Comparison of ENCODE assay signal across 9 mouse cellular contexts in the genomic region with DNA sequence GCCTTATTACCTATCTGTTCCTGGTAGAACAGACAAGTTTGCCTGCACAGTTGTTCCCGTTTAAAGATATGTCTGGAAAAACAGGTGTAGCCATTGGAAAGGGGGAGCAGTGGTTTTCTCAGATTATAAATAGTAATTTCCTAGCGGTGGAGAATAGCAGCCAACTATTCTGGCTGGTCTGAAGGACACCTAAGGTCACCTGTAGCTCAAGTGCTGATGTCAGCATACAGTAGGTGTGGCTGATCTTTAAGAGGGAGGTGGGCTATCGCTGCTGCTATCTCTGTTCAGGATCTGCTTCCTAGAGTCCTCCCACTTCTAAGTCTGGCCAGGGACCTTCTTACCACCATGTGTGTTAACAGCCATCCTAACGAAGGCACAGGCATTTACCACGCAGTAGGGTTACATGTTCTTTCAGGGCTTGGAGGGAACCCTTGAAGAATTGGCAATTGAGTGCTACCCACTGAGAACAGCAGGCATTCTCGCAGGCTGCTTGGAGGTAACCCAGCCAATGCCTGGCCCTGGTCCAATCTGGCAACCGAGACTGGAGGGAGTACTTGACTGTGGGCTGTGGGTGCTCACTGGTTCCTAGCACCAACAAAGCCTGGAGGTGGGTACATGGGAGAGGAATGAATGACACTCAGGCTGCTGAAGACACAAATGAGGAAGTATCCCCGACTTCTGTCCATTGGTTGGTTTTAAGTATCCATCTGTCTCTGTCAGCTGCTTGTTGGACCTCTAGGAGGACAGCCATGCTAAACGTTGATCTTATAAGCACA. TPM values are rescaled to one million over a fixed set of nuclear protein-coding genes. Genes with fewer than 3 reads are reported as not detected.
DNase-seq lines count a peak whose midpoint lies in the region; ATAC-seq and TF ChIP-seq lines count a peak whose summit lies in the region.
"Had no signal": no experiment of that assay in that cellular context is flagged by ENCODE, and none has a peak within 500 bp of the region (broad histone marks: within the 10 kb centered on the region; RNA-seq: fewer than 3 reads in every experiment).

No protein-coding gene starts in this region.

- no peak overlapping the region for H3K4me2 ChIP-seq in hindbrain, postnatal 0 days (ENCODE audit: low read depth, low read length)
- no peak overlapping the region for H3K4me2 ChIP-seq in hindbrain, embryonic 14.5 days (replicated peaks)
- no peak overlapping the region for H3K4me2 ChIP-seq in hindbrain, embryonic 11.5 days (replicated peaks; ENCODE audit: low read depth, low read length)
- H3K4me2 ChIP-seq: liver, embryonic 15.5 days had no signal

- 49% methylated on average over 9 of the region's 9 CpGs for WGBS in hindbrain, postnatal 0 days
- 68% methylated on average over 9 of the region's 9 CpGs for WGBS in hindbrain, embryonic 14.5 days
- WGBS in heart, adult 2 months: 38% methylated on average over 9 of the region's 9 CpGs
- 85% methylated on average over 9 of the region's 9 CpGs for WGBS in hindbrain, embryonic 11.5 days

- TF ChIP-seq EP300 in heart, adult 2 months (IDR thresholded peaks at IDR 0.05; ENCODE audit: insufficient read depth, low read depth, low read length): no peak

- no peaks in the 10 kb centered on the region for H3K4me1 ChIP-seq in hindbrain, postnatal 0 days (ENCODE audit: insufficient read depth, low read length)
- H3K4me1 ChIP-seq in hindbrain, embryonic 14.5 days (replicated peaks; ENCODE audit: control insufficient read depth, insufficient read depth, low read length): no peaks in the 10 kb centered on the region
- H3K4me1 ChIP-seq in heart, adult 2 months (ENCODE audit: control insufficient read depth, insufficient read depth, low read length): peaks cover 4% of the 10 kb centered on the region
- no peaks in the 10 kb centered on the region for H3K4me1 ChIP-seq in hindbrain, embryonic 11.5 days (replicated peaks; ENCODE audit: control insufficient read depth, insufficient read depth, low read length)

- H3K79me2 ChIP-seq in heart, adult 2 months (replicated peaks; ENCODE audit: control insufficient read depth, insufficient read depth, low read length): no peaks in the 10 kb centered on the region

- intact Hi-C loops in heart, adult 2 months (cut with DNase I): no loop called here

- no peaks in the 10 kb centered on the region for H3K36me3 ChIP-seq in hindbrain, postnatal 0 days (ENCODE audit: insufficient read depth, low read length)
- no peaks in the 10 kb centered on the region for H3K36me3 ChIP-seq in hindbrain, embryonic 14.5 days (replicated peaks; ENCODE audit: control insufficient read depth, insufficient read depth)
- H3K36me3 ChIP-seq in heart, adult 2 months (ENCODE audit: control insufficient read depth, insufficient read depth, low read length): no peaks in the 10 kb centered on the region
- H3K36me3 ChIP-seq in hindbrain, embryonic 11.5 days (ENCODE audit: control insufficient read depth, insufficient read depth, low read length): no peaks in the 10 kb centered on the region
- H3K36me3 ChIP-seq: liver, embryonic 15.5 days had no signal

- no peak overlapping the region for H3K27ac ChIP-seq in hindbrain, postnatal 0 days
- H3K27ac ChIP-seq in hindbrain, embryonic 14.5 days: no peak overlapping the region
- no peak overlapping the region for H3K27ac ChIP-seq in heart, adult 2 months
- H3K27ac ChIP-seq in hindbrain, embryonic 11.5 days (ENCODE audit: low read depth, low read length): no peak overlapping the region

- H3K4me3 ChIP-seq in hindbrain, postnatal 0 days (ENCODE audit: low read length): no peak overlapping the region
- no peak overlapping the region for H3K4me3 ChIP-seq in hindbrain, embryonic 14.5 days (replicated peaks; ENCODE audit: low read length)
- no peak overlapping the region for H3K4me3 ChIP-seq in heart, adult 2 months
- no peak overlapping the region for H3K4me3 ChIP-seq in hindbrain, embryonic 11.5 days (ENCODE audit: low read depth, low read length)
- H3K4me3 ChIP-seq: liver, embryonic 15.5 days had no signal

- H3K9ac ChIP-seq in hindbrain, postnatal 0 days (replicated peaks; ENCODE audit: low read length): no peak overlapping the region
- no peak overlapping the region for H3K9ac ChIP-seq in hindbrain, embryonic 14.5 days
- no peak overlapping the region for H3K9ac ChIP-seq in heart, adult 2 months (ENCODE audit: low read depth, low read length)
- H3K9ac ChIP-seq in hindbrain, embryonic 11.5 days (ENCODE audit: low read depth, low read length): no peak overlapping the region
- H3K9ac ChIP-seq: liver, embryonic 15.5 days had no signal

- no peak for TF ChIP-seq CTCF in hindbrain, postnatal 0 days (IDR thresholded peaks at IDR 0.05; ENCODE audit: low read depth)
- 0 out of 2 replicates have a peak, but pooled peaks have one; percentile 12 for TF ChIP-seq CTCF in heart, adult 2 months (IDR thresholded peaks at IDR 0.05)

- no peaks in the 10 kb centered on the region for H3K9me3 ChIP-seq in hindbrain, postnatal 0 days (ENCODE audit: low read length)
- H3K9me3 ChIP-seq in hindbrain, embryonic 14.5 days (ENCODE audit: control insufficient read depth, low read length): no peaks in the 10 kb centered on the region
- H3K9me3 ChIP-seq in hindbrain, embryonic 11.5 days (ENCODE audit: control insufficient read depth, low read length): no peaks in the 10 kb centered on the region
- H3K9me3 ChIP-seq: liver, embryonic 15.5 days had no signal

- TF ChIP-seq POLR2A in heart, adult 2 months (IDR thresholded peaks at IDR 0.05; ENCODE audit: insufficient read depth, low read depth, low read length): no peak

- peak; percentile 55; the same call in 1 of the 2 replicates for ATAC-seq in hindbrain, postnatal 0 days
- ATAC-seq in hindbrain, embryonic 14.5 days (ENCODE audit: low FRiP score): no peak
- no peak for ATAC-seq in hindbrain, embryonic 11.5 days (ENCODE audit: low FRiP score)

- DNase-seq in hindbrain, postnatal 0 days (ENCODE audit: low spot score): peak; percentile 61
- DNase-seq in hindbrain, embryonic 14.5 days (ENCODE audit: low spot score): no peak
- DNase-seq in cerebellum, adult 18-20 months: peak; percentile 54 to 58
- peak; percentile 65 to 75 for DNase-seq in heart, adult 2 months
- DNase-seq in layer of hippocampus, postnatal 10 days (ENCODE audit: low spot score in 2 of 2): peak; percentile 87 to 88
- DNase-seq in ovary, postnatal 10 days (ENCODE audit: low spot score): peak; percentile 37
- DNase-seq in embryo, embryonic 11 days: no peak
- DNase-seq in hindbrain, embryonic 11.5 days (ENCODE audit: low spot score): no peak

- no peaks in the 10 kb centered on the region for H3K27me3 ChIP-seq in hindbrain, postnatal 0 days (ENCODE audit: insufficient read depth, low read length)
- no peaks in the 10 kb centered on the region for H3K27me3 ChIP-seq in hindbrain, embryonic 14.5 days (ENCODE audit: control insufficient read depth, insufficient read depth, low read length)
- no peaks in the 10 kb centered on the region for H3K27me3 ChIP-seq in heart, adult 2 months (ENCODE audit: control insufficient read depth, insufficient read depth, low read length)
- H3K27me3 ChIP-seq in hindbrain, embryonic 11.5 days (ENCODE audit: control insufficient read depth, insufficient read depth, low read length): no peaks in the 10 kb centered on the region

RNA-seq across cellular contexts. Expression of gene Gm11084, which starts 33.0 kb away (rescaled TPM):
- total RNA-seq in hindbrain, postnatal 0 days (2014; rRNA removed): not detected in 2 replicates
- not detected in 2 replicates for polyA plus RNA-seq in hindbrain, postnatal 0 days (2015; fragmentation: Nextera tagmentation; extraction: Ambion mirVana)
- not detected in 2 replicates for polyA plus RNA-seq in hindbrain, embryonic 14.5 days (2014; fragmentation: Nextera tagmentation; extraction: Ambion mirVana)
- not detected for total RNA-seq in heart, adult 2 months (2021)
- polyA plus RNA-seq in heart, adult 2 months (2012; rRNA removed): not detected in 2 replicates
- not detected for total RNA-seq in layer of hippocampus, postnatal 10 days (2021)
- not detected in 2 replicates for polyA plus RNA-seq in hindbrain, embryonic 11.5 days (2014; fragmentation: Nextera tagmentation; extraction: Ambion mirVana)
- polyA plus RNA-seq: liver, embryonic 15.5 days had no signal

RNA-seq across cellular contexts. Expression of gene Sp3, which starts 39.3 kb away (rescaled TPM):
- 62.1 and 91.4 TPM in 2 replicates for total RNA-seq in hindbrain, postnatal 0 days (2014; rRNA removed)
- 24.6 and 25.5 TPM in 2 replicates for polyA plus RNA-seq in hindbrain, postnatal 0 days (2015; fragmentation: Nextera tagmentation; extraction: Ambion mirVana)
- 47.2 and 47.4 TPM in 2 replicates for polyA plus RNA-seq in hindbrain, embryonic 14.5 days (2014; fragmentation: Nextera tagmentation; extraction: Ambion mirVana)
- 10 to 100 TPM; 29.6 to 33.6 TPM for total RNA-seq in heart, adult 2 months (2021)
- polyA plus RNA-seq in heart, adult 2 months (2012; rRNA removed): 11.1 and 21.8 TPM in 2 replicates
- 10 to 100 TPM; 48.3 to 56.6 TPM for total RNA-seq in layer of hippocampus, postnatal 10 days (2021)
- 66.3 and 67.1 TPM in 2 replicates for polyA plus RNA-seq in hindbrain, embryonic 11.5 days (2014; fragmentation: Nextera tagmentation; extraction: Ambion mirVana)

Comparison
In these comparisons a context has a peak if more than half of its experiments do, and no peak if none do; other contexts are left out.
1. DNase-seq: peak in hindbrain, postnatal 0 days (single experiment), cerebellum, adult 18-20 months (2 of 2), heart, adult 2 months (2 of 2), layer of hippocampus, postnatal 10 days (2 of 2) and ovary, postnatal 10 days (single experiment); none in hindbrain, embryonic 14.5 days (single experiment), embryo, embryonic 11 days (single experiment) and hindbrain, embryonic 11.5 days (single experiment).